Mouse (Mus musculus) CH12.LX (cell line): ENCODE measurements around the gene Ginm1. TPM values are rescaled to one million over a fixed set of nuclear protein-coding genes. Genes with fewer than 3 reads are reported as not detected.

Experiments
- DNase-seq: peaks from one replicate; pipeline ENCODE4 v3.0.0-alpha.2; 2013; ENCODE audit errors: extremely low read depth
- H3K27ac ChIP-seq: 2 replicates; pipeline ENCODE4 v1.5.1; 2012; ENCODE audit warnings: low read depth, mild to moderate bottlenecking, control low read depth, moderate library complexity; ENCODE audit not compliant: insufficient read depth
- H3K27me3 ChIP-seq: replicated peaks from 2 replicates; pipeline ENCODE3; 2012; ENCODE audit warnings: inconsistent platforms
- H3K36me3 ChIP-seq, 2 experiments: replicated peaks in 1 of 2; 2 replicates each; pipeline versions ENCODE3 to v1.6.1; 2012; ENCODE audit warnings: inconsistent platforms in 1 of 2, low read length in 1 of 2, mild to moderate bottlenecking in 1 of 2, mixed read lengths in 1 of 2, moderate library complexity in 1 of 2; ENCODE audit not compliant: control insufficient read depth in 1 of 2, insufficient read depth in 1 of 2
- H3K4me1 ChIP-seq, 2 experiments: 2 replicates each; pipeline ENCODE4 v1.6.1; 2012; ENCODE audit warnings: inconsistent platforms in 1 of 2, moderate library complexity in 1 of 2; ENCODE audit not compliant: insufficient read depth in 2 of 2, control insufficient read depth in 1 of 2
- H3K4me2 ChIP-seq: 2 replicates; pipeline ENCODE4 v1.6.1; 2012; ENCODE audit warnings: low read depth, mild to moderate bottlenecking, control low read depth; ENCODE audit not compliant: poor library complexity, insufficient read depth, severe bottlenecking
- H3K4me3 ChIP-seq, 3 experiments: fragments of 150-350 bp in 1 of 3; sonication (generic) in 1 of 3; replicated peaks in 1 of 3; 2 replicates each; pipeline versions ENCODE3 to v1.5.1; 2011 to 2012; ENCODE audit warnings: low read depth in 2 of 3, low read length in 2 of 3, mild to moderate bottlenecking in 2 of 3, moderate library complexity in 2 of 3, control low read depth in 1 of 3, improper control_type of control experiment in 1 of 3, inconsistent platforms in 1 of 3, mixed read lengths in 1 of 3; ENCODE audit not compliant: poor library complexity in 1 of 3
- H3K79me2 ChIP-seq: replicated peaks from 2 replicates; pipeline ENCODE4 v1.6.1; 2012; ENCODE audit warnings: mild to moderate bottlenecking, moderate library complexity; ENCODE audit not compliant: control insufficient read depth, poor library complexity, insufficient read depth, severe bottlenecking; ENCODE audit errors: extremely low read depth
- H3K9ac ChIP-seq: 2 replicates; pipeline ENCODE4 v1.6.1; 2012; ENCODE audit warnings: low read depth, mild to moderate bottlenecking, control low read depth, moderate library complexity; ENCODE audit not compliant: insufficient read depth
- H3K9me3 ChIP-seq: replicated peaks from 2 replicates; pipeline ENCODE3; 2012; ENCODE audit warnings: low read length, inconsistent platforms, mixed read lengths
- CTCF ChIP-seq, 2 experiments: IDR thresholded peaks in 1 of 2; conservative IDR thresholded peaks in 1 of 2; 2 replicates each; pipeline ENCODE4 v1.5.1; 2011 to 2012; ENCODE audit warnings: low read depth in 2 of 2, low read length in 2 of 2, improper control_type of control experiment in 1 of 2, inconsistent platforms in 1 of 2, mild to moderate bottlenecking in 1 of 2, moderate library complexity in 1 of 2
- ELF1 ChIP-seq: IDR thresholded peaks from 2 replicates; pipeline ENCODE4 v1.6.1; 2014; ENCODE audit warnings: low read depth, mild to moderate bottlenecking, inconsistent platforms, low read length, improper control_type of control experiment
- EP300 ChIP-seq: IDR thresholded peaks from 2 replicates; pipeline ENCODE4 v1.6.1; 2011; ENCODE audit warnings: low read length, improper control_type of control experiment
- IRF4 ChIP-seq: IDR thresholded peaks from 2 replicates; pipeline ENCODE4 v1.6.1; 2014; ENCODE audit warnings: low read depth, mild to moderate bottlenecking, inconsistent platforms, low read length, improper control_type of control experiment
- KAT2A ChIP-seq: IDR thresholded peaks from 2 replicates; pipeline ENCODE4 v1.6.1; 2012; ENCODE audit warnings: low read length, improper control_type of control experiment, inconsistent platforms; ENCODE audit not compliant: insufficient replicate concordance
- MAX ChIP-seq: IDR thresholded peaks from 2 replicates; pipeline ENCODE4 v1.6.1; 2011; ENCODE audit warnings: low read length, improper control_type of control experiment
- MAZ ChIP-seq: IDR thresholded peaks from 2 replicates; pipeline ENCODE4 v1.6.1; 2012; ENCODE audit warnings: low read depth, mild to moderate bottlenecking, inconsistent platforms, low read length, improper control_type of control experiment, moderate library complexity
- MYC ChIP-seq: IDR thresholded peaks from 2 replicates; pipeline ENCODE4 v1.6.1; 2011; ENCODE audit warnings: low read depth, mild to moderate bottlenecking, improper control_type of control experiment, low read length
- NELFE ChIP-seq: IDR thresholded peaks from 2 replicates; pipeline ENCODE4 v1.6.1; 2011; ENCODE audit warnings: low read depth, low read length, improper control_type of control experiment
- PAX5 ChIP-seq: IDR thresholded peaks from 2 replicates; pipeline ENCODE4 v1.6.1; 2012; ENCODE audit warnings: low read length, inconsistent platforms, mixed read lengths
- SMC3 ChIP-seq: IDR thresholded peaks from 2 replicates; pipeline ENCODE4 v1.6.1; 2011; ENCODE audit warnings: low read depth, low read length, improper control_type of control experiment
- UBTF ChIP-seq: IDR thresholded peaks from 2 replicates; pipeline ENCODE4 v1.6.1; 2012; ENCODE audit warnings: low read depth, mild to moderate bottlenecking, inconsistent platforms, low read length, improper control_type of control experiment, moderate library complexity
- USF2 ChIP-seq: conservative IDR thresholded peaks from 2 replicates; pipeline ENCODE4 v1.6.1; 2011; ENCODE audit warnings: low read depth, low read length, improper control_type of control experiment
- dilution Hi-C: fragments of 300-500 bp; cut with MboI; formaldehyde crosslinking; loops from 2 replicates; pipeline ENCODE4 v1.14.3; 2020; ENCODE audit warnings: low sequenced_read_pairs; ENCODE audit not compliant: extremely low pct_unique_long_range_greater_than_20kb, extremely low pct_ligation_motif_present
- in situ Hi-C: fragments of 300-500 bp; cut with MboI; formaldehyde crosslinking; loops from 3 replicates; pipeline ENCODE4 v1.14.3; 2019; ENCODE audit warnings: low sequenced_read_pairs, low pct_ligation_motif_present, low pct_unique_long_range_greater_than_20kb, mixed read lengths
- polyA plus RNA-seq: library from polyadenylated mRNA; unstranded; fragments of >175 nt; gene quantifications from 2 replicates; pipeline ENCODE4 v1.2.1, GENCODE M21; 2012; ENCODE audit warnings: low read depth; ENCODE audit not compliant: insufficient read length
- total RNA-seq, 2 experiments: library from RNA; depleted of rRNA; stranded (reverse); fragments of 300-350 nt in 1 of 2; fragments of >200 nt in 1 of 2; gene quantifications; 2 replicates each; pipeline ENCODE4 v1.2.3; 2012 to 2014

The Ginm1 gene
- total and polyA plus RNA-seq, 3 experiments: 11.7 to 38.2 (median 22.5) TPM

GRCm38 (mm10) chr10:7775421-7775820 lies 17.2 kb downstream of the Ginm1 start:
- H3K79me2 ChIP-seq: no peaks in the 10 kb centered on the region
- no peaks in the 10 kb centered on the region for H3K9me3 ChIP-seq
- no peak overlapping the region for H3K4me2 ChIP-seq
- peaks cover 3 to 6% of the 10 kb centered on the region in 2 experiments; a peak in 3 of 4 replicates for H3K4me1 ChIP-seq
- no peak overlapping the region for H3K27ac ChIP-seq
- H3K27me3 ChIP-seq: no peaks in the 10 kb centered on the region
- TF ChIP-seq NELFE (no peak), USF2 (no peak), SMC3 (no peak), PAX5 (no peak), EP300 (no peak), KAT2A (no peak), MYC (no peak), MAZ (no peak)
- in situ Hi-C loops (loop anchor here (25.0 kb wide), 1 partner anchor 438 kb away; no protein-coding TSS in a partner anchor), dilution Hi-C loops (no loop called here)
- no peak overlapping the region for H3K4me3 ChIP-seq
- peaks cover 46 to 78% of the 10 kb centered on the region in 2 experiments for H3K36me3 ChIP-seq
- DNase-seq: no peak
- no peak overlapping the region for H3K9ac ChIP-seq

GRCm38 (mm10) chr10:7772769-7773168 lies 19.9 kb downstream of the Ginm1 start:
- DNase-seq: no peak
- Histone ChIP-seq H3K27ac (no peak overlapping the region), H3K36me3 (peaks cover 64 to 90% of the 10 kb centered on the region in 2 experiments), H3K9me3 (no peaks in the 10 kb centered on the region), H3K4me3 (no peak overlapping the region), H3K4me2 (no peak overlapping the region), H3K4me1 (peaks cover 0 to 3% of the 10 kb centered on the region in 2 experiments; a peak in 1 of 4 replicates), H3K9ac (no peak overlapping the region), H3K79me2 (no peaks in the 10 kb centered on the region), H3K27me3 (no peaks in the 10 kb centered on the region)
- TF ChIP-seq UBTF (no peak), KAT2A (no peak), ELF1 (no peak), IRF4 (no peak), EP300 (no peak)
- in situ Hi-C loops: no loop called here
- dilution Hi-C loops: no loop called here

- no peak overlapping the region for H3K9ac ChIP-seq
- no peaks in the 10 kb centered on the region for H3K27me3 ChIP-seq
- H3K4me3 ChIP-seq: no peak overlapping the region
- H3K4me1 ChIP-seq: peaks cover 0 to 3% of the 10 kb centered on the region in 2 experiments; a peak in 1 of 4 replicates
- no peaks in the 10 kb centered on the region for H3K79me2 ChIP-seq
- no peaks in the 10 kb centered on the region for H3K9me3 ChIP-seq
- no peak for TF ChIP-seq MAX
- no peak for TF ChIP-seq CTCF (conservative IDR thresholded peaks at IDR 0.05 in 1 of 2, IDR thresholded peaks at IDR 0.05 in 1 of 2; ENCODE audit: low read depth in 2 of 2, low read length in 2 of 2)
- H3K4me2 ChIP-seq: no peak overlapping the region
- H3K36me3 ChIP-seq: peaks cover 64 to 91% of the 10 kb centered on the region in 2 experiments
- dilution Hi-C loops (no loop called here), in situ Hi-C loops (no loop called here)
- H3K27ac ChIP-seq: no peak overlapping the region
- DNase-seq: no peak
Observed at GRCm38 (mm10) chr10:7772346-7772745, 20.3 kb downstream of the Ginm1 start.
